Mouse (Mus musculus) intestine, embryonic 16.5 days (tissue): ENCODE results near the gene Nub1. TPM values are rescaled to one million over a fixed set of nuclear protein-coding genes. Genes with fewer than 3 reads are reported as not detected.

Source experiments
- ATAC-seq: fragments of 200-750 bp; cut with Nextera tagmentation; 2 replicates; pipeline ENCODE4 v1.8.0; 2017; ENCODE audit warnings: moderate TSS enrichment, moderate library complexity
- H3K27ac ChIP-seq: fragments of 300-500 bp; sonication (generic); 2 replicates; pipeline ENCODE4 v1.5.1; 2014; ENCODE audit warnings: mild to moderate bottlenecking, low read length
- H3K27me3 ChIP-seq: fragments of 300-500 bp; sonication (generic); replicated peaks from 2 replicates; pipeline ENCODE4 v1.6.1; 2014; ENCODE audit warnings: low read length, control low read depth, mixed read lengths; ENCODE audit not compliant: control insufficient read depth, insufficient read depth
- H3K36me3 ChIP-seq: fragments of 300-500 bp; sonication (generic); 2 replicates; pipeline ENCODE4 v1.6.1; 2014; ENCODE audit warnings: low read length, control low read depth; ENCODE audit not compliant: control insufficient read depth, insufficient read depth
- H3K4me1 ChIP-seq: fragments of 300-500 bp; sonication (generic); 2 replicates; pipeline ENCODE4 v1.6.1; 2014; ENCODE audit warnings: low read length, control low read depth, mixed read lengths; ENCODE audit not compliant: control insufficient read depth, insufficient read depth
- H3K4me2 ChIP-seq: fragments of 300-500 bp; sonication (generic); 2 replicates; pipeline ENCODE4 v1.6.1; 2014; ENCODE audit warnings: low read depth, low read length, control low read depth
- H3K4me3 ChIP-seq: fragments of 300-500 bp; sonication (generic); 2 replicates; pipeline ENCODE4 v1.5.1; 2014; ENCODE audit warnings: mild to moderate bottlenecking, low read length
- H3K9ac ChIP-seq: fragments of 300-500 bp; sonication (generic); 2 replicates; pipeline ENCODE4 v1.6.1; 2014; ENCODE audit warnings: low read depth, low read length
- H3K9me3 ChIP-seq: fragments of 300-500 bp; sonication (generic); 2 replicates; pipeline ENCODE4 v1.6.1; 2016; ENCODE audit warnings: low read length, control low read depth; ENCODE audit not compliant: control insufficient read depth
- WGBS: fragments of 180-500 bp; shearing (Covaris S2); extraction: QIAGEN DNeasy Blood & Tissue Kit; methylation state at CpG from one replicate; pipeline ENCODE4 v1.1.7; 2014; 5-methylcytosine and 5-hydroxymethylcytosine counted together
- polyA plus RNA-seq: library from polyadenylated mRNA; unstranded; fragments of >200 nt; fragmentation: Nextera tagmentation; extraction: Ambion mirVana; gene quantifications from 2 replicates; pipeline ENCODE4 v1.2.1, GENCODE M21; 2015

Nub1 gene
- polyA plus RNA-seq, 1 experiment from 2014 or later = 28.1 TPM

DNA sequence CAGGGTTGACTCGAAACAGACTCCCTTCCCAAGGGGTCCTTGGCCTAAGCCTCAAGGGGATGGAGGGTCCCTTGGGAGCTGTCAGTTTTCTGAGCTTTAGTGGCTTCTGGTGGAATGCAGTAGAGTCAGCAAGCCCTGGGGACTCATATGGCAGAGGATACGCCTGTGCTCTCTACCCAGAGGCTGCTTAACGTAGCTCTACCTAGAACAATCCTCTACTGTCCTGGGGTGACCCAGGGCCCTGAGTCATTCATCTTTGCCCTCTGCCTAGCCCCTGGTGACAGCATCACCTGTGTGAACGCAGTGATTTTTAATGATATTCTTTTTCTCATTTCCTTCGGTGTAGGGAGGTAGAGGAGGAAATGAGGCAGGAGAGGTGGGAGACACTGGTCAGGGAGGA is 64.4 kb downstream of the Nub1 start:
- H3K9ac ChIP-seq = peak overlapping the region; percentile 87; the same call in 1 of the 2 replicates
- H3K4me1 ChIP-seq = peaks cover 35% of the 10 kb centered on the region
- peak overlapping the region; percentile 59 for H3K4me3 ChIP-seq
- H3K4me2 ChIP-seq = peak overlapping the region; percentile 82
- peak overlapping the region; percentile 65 for H3K27ac ChIP-seq
- WGBS = 60% methylated on average over 5 of the region's 5 CpGs
- H3K27me3 ChIP-seq = no peaks in the 10 kb centered on the region
- no peaks in the 10 kb centered on the region for H3K9me3 ChIP-seq
- ATAC-seq = no peak
- no peaks in the 10 kb centered on the region for H3K36me3 ChIP-seq

DNA sequence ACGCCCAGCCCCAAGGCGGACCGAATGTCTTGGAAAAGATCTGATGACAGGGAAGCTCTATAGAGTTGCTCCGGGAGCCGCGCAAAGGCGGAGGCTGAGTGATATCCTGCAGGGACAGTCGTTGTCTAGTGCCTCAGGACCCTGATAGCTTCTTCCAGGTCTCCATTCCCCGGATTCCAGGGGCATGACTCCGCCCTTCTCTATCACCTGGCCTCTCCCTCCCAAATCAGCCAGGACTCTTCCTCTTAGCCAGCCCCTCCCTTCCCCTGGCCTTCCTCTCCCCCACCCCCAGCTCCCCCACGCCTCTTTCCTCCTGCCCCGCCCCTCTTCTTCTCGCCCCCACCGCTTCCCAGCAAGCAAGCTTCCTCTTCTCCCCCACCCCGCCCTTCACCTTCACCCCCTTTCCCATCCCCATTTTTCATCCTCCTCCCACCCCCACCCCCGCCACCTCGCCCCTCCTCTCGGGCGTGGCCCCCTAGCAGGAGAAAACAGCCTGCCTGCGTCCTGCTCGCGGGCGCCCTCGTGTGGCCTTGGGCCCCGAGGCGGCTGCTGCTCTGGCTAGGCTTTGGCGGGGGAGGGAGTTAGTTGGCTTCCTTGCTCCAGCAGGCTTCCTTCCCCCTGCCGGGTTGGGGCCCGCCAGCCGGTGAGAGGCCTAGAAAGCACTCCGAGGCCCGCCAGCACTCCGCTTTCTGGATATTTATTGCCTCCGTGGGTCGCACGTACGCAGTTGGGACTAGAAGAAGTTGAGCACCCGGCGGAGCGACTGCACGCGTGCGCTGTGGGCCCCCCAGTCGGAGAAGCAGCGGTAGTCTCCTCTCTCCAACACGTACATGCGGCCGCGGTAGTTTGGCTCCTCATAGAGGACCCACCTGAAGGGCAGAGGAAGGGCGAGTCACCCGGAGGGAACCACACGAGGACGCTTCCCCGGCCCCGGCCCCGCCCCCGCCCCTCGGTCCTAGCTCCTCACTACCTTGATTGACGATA is 65.3 kb downstream of the Nub1 start:
- peak overlapping the region; percentile 82 for H3K4me2 ChIP-seq
- peak overlapping the region; percentile 93 for H3K27ac ChIP-seq
- WGBS = under 1% methylated on average over 59 of the region's 59 CpGs
- no peaks in the 10 kb centered on the region for H3K36me3 ChIP-seq
- peak overlapping the region; percentile 59 for H3K4me3 ChIP-seq
- H3K9ac ChIP-seq = peak overlapping the region; percentile 87
- peaks cover 38% of the 10 kb centered on the region for H3K4me1 ChIP-seq
- no peaks in the 10 kb centered on the region for H3K9me3 ChIP-seq
- ATAC-seq = peak; percentile 79
- no peaks in the 10 kb centered on the region for H3K27me3 ChIP-seq

DNA sequence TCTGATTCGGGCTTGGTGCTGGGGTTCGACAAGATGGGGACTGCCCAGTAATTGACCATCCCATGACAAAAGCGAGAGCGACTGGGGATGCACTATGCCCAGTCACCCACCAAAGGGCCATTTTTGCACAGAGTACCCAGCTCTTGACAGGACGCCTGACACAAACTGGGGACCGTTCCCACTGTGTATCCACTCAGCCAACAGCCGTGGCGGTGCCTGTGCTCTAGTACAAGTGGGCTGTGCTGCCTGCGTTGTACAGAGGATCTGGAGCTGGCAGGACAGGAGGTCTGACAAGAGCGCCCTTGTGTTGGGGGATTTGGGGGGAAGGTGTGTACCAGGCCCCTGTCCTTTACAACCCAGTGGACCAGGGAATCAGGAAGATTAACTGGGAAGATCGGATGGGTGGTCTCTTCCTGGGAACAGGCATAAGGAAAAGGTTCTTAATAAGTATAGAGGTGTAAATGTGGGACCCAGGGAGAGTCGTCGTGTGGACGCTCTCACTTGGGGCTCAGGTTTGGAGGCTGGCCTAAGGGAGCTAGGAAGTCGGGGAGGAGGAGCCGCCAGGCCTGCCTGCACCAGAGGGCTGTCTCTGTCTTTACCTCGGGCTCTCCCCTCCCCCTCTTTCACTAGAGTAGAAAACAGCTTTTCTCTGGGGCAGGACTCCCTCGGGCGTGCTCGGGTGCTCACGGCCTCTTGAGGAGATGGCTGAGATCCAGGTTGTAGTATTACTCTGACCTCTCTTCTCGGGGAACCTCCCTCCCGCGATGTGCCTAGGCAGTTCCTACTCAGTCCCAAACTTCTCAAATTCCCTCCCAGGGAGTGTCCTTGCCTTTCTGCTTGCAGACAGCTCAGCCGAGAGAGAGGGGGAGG is 66.2 kb downstream of the Nub1 start:
- peaks cover 38% of the 10 kb centered on the region for H3K4me1 ChIP-seq
- H3K27ac ChIP-seq = peak overlapping the region; percentile 93
- peak overlapping the region; percentile 87 for H3K9ac ChIP-seq
- peak overlapping the region; percentile 59 for H3K4me3 ChIP-seq
- no peaks in the 10 kb centered on the region for H3K27me3 ChIP-seq
- no peaks in the 10 kb centered on the region for H3K9me3 ChIP-seq
- H3K4me2 ChIP-seq = peak overlapping the region; percentile 82
- ATAC-seq = peak; percentile 72
- H3K36me3 ChIP-seq = no peaks in the 10 kb centered on the region
- WGBS = 2% methylated on average over 25 of the region's 25 CpGs

DNA sequence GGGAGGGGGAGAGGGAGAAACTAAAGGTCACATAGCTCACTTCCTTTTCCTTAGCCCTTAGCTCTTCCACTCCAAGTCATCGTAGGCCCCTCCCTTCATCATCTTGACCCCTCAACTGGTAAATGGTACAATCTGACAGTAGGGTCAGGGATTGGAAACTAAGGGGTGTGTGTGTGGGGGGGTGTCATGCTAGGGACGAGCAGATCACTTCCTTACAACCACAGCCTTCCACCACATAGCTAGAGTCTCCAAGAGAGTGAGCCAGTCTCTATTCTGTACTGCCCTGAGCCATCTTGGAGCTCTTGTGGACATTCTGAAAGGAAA is 66.8 kb downstream of the Nub1 start:
- 5% methylated on average over 2 of the region's 2 CpGs for WGBS
- peak overlapping the region; percentile 59 for H3K4me3 ChIP-seq
- peak overlapping the region; percentile 82 for H3K4me2 ChIP-seq
- H3K9me3 ChIP-seq = no peaks in the 10 kb centered on the region
- H3K27ac ChIP-seq = peak overlapping the region; percentile 93
- no peak for ATAC-seq
- peaks cover 36% of the 10 kb centered on the region for H3K4me1 ChIP-seq
- peak overlapping the region; percentile 87 for H3K9ac ChIP-seq
- H3K27me3 ChIP-seq = no peaks in the 10 kb centered on the region
- no peaks in the 10 kb centered on the region for H3K36me3 ChIP-seq

DNA sequence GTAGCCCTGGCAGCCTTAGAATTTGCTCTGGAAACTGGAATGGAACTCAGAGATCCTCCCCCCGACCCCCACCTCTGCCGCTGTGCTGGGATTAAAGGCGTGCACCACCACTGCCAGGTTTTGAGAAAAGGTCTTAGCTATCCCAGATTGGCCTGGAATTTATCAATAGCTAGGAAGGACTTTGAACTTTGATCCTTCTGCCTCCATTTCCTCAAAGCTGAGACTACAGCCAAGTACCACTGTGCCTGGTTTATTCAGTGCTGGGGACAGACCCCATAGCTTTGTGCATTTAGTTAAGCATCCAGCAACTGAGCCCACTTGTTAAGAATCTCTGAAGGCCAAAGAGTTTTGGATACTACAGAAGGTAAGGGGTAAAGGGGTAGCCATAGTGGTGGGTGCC is 71.6 kb downstream of the Nub1 start:
- Histone ChIP-seq H3K4me3 (no peak overlapping the region), H3K4me1 (peaks cover 8% of the 10 kb centered on the region), H3K9me3 (no peaks in the 10 kb centered on the region), H3K9ac (no peak overlapping the region), H3K27me3 (no peaks in the 10 kb centered on the region), H3K36me3 (no peaks in the 10 kb centered on the region), H3K4me2 (no peak overlapping the region), H3K27ac (no peak overlapping the region)
- WGBS = 36% methylated on average over 3 of the region's 3 CpGs
- ATAC-seq = peak; percentile 32; the same call in 1 of the 2 replicates

DNA sequence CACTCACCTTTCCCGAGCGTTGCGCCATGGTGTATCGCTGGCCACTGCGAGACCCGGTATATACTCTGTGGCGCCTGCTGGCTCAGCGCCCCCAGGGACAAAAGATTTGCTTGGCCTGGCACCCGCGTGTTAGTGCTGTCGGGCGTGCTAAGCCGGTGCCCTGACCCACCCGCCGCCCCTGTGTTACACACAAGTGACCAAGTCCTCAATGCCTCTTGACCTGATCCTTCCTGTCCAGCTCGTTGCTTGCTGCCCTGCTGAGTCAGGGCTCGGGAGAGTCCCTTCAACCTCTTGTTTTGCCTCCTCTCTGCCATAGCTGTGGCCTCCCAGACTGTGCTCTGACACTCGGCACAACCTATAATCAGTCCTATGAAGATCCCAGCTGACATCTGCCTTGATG is 72.5 kb downstream of the Nub1 start, which contains the start of gene Crygn:
Gene Crygn, minus strand, starts transcription at position 193 of the 400 bp plus-strand sequence.
- Histone ChIP-seq H3K27ac (no peak within 1 kb of the TSS), H3K9me3 (no peaks in the 10 kb centered on the region), H3K9ac (no peak within 1 kb of the TSS), H3K27me3 (no peaks in the 10 kb centered on the region), H3K36me3 (no peaks in the 10 kb centered on the region), H3K4me2 (no peak within 1 kb of the TSS), H3K4me3 (no peak within 1 kb of the TSS), H3K4me1 (peaks cover 3% of the 10 kb centered on the region; the same call in 1 of the 2 replicates)
- 56% methylated on average over 18 of the region's 18 CpGs for WGBS
- no peak for ATAC-seq

Other genes with a start within 250 kb of the Nub1 start
- gene Fastk, start 240.2 kb upstream of the Nub1 start, polyA plus RNA-seq = 113 and 117 TPM in 2 replicates
- gene Tmub1, start 237.7 kb upstream of the Nub1 start, polyA plus RNA-seq = 28.5 and 28.7 TPM in 2 replicates
- gene Agap3, start 233.4 kb upstream of the Nub1 start, polyA plus RNA-seq = 10.2 and 10.7 TPM in 2 replicates
- gene Gbx1, start 158.3 kb upstream of the Nub1 start, polyA plus RNA-seq = 0.04 TPM in 1 of 2 replicates, not detected in the other
- 0.16 and 0.29 TPM in 2 replicates for gene Asb10, start 144.6 kb upstream of the Nub1 start, polyA plus RNA-seq
- gene 4931409K22Rik, start 128.7 kb upstream of the Nub1 start, polyA plus RNA-seq = not detected in 2 replicates
- 75.0 and 82.7 TPM in 2 replicates for gene Abcf2, start 108.1 kb upstream of the Nub1 start, polyA plus RNA-seq
- gene Chpf2, start 98.8 kb upstream of the Nub1 start, polyA plus RNA-seq = 16.3 and 18.0 TPM in 2 replicates
- 9.5 and 10.0 TPM in 2 replicates for gene Smarcd3, start 61.1 kb upstream of the Nub1 start, polyA plus RNA-seq
- gene Wdr86, start 45.2 kb downstream of the Nub1 start, polyA plus RNA-seq = 6.8 and 8.4 TPM in 2 replicates
- 1.0 and 1.4 TPM in 2 replicates for gene Crygn, start 72.5 kb downstream of the Nub1 start, polyA plus RNA-seq
- gene Rheb, start 157.1 kb downstream of the Nub1 start, polyA plus RNA-seq = 188 and 199 TPM in 2 replicates